Mouse (Mus musculus) layer of hippocampus, postnatal 36 days (tissue): Measurements from ENCODE around the gene Hoxa2. TPM values are rescaled to one million over a fixed set of nuclear protein-coding genes. Genes with fewer than 3 reads are reported as not detected.

Experiments
- DNase-seq, 2 experiments: peaks; one replicate each; pipeline ENCODE4 v3.0.0; 2022
- total RNA-seq, 2 experiments: library from RNA; stranded (reverse); gene quantifications; 2 replicates each; pipeline ENCODE4 v1.2.3; 2021

The Hoxa2 gene
- total RNA-seq, 2 experiments from 2014 or later: not detected

GRCm38 (mm10) chr6:52137841-52138535 is 26.6 kb downstream of the Hoxa2 start:
- no peak for DNase-seq

- no peak for DNase-seq
These were observed 41.0 kb downstream of the Hoxa2 start for GRCm38 (mm10) chr6:52123673-52124072.

DNA sequence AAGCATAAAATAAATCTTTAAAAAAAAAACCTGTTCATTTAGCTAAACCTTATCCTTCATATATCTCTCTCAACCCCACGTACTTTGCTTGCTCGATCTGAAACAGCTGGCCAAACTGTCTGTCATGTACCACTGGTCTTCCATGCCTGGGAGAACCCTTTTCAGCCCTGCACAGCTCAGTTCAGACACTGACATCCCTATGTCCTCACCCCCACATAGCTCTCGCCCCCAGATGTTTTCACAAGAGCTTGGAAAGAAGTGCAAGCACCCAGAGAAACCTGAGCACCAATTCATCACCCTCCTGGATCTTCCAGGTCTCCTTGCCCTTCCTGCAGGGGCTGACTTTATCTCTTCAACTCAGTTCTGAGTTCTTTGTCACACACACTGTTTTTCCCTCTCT is 43.5 kb downstream of the Hoxa2 start:
- DNase-seq: no peak

GRCm38 (mm10) chr6:52118903-52119635 is 45.6 kb downstream of the Hoxa2 start:
- DNase-seq: no peak

- no peak for DNase-seq
These were observed 48.7 kb downstream of the Hoxa2 start for GRCm38 (mm10) chr6:52115899-52116298.

Other genes starting within 250 kb of the Hoxa2 start
- 10 to 100 TPM; 16.7 to 16.9 TPM for gene Skap2, start 152.3 kb downstream of the Hoxa2 start, total RNA-seq
- gene Hoxa1, start 6.5 kb downstream of the Hoxa2 start, total RNA-seq: not detected
- not detected for gene 5730596B20Rik, start 12.7 kb upstream of the Hoxa2 start, total RNA-seq
- gene Hoxa4, start 26.9 kb upstream of the Hoxa2 start, total RNA-seq: not detected
- not detected for gene Hoxa5, start 39.8 kb upstream of the Hoxa2 start, total RNA-seq
- gene Hoxa6, start 43.9 kb upstream of the Hoxa2 start, total RNA-seq: not detected
- not detected for gene Hoxa3, start 48.5 kb upstream of the Hoxa2 start, total RNA-seq
- gene Gm28308, start 48.5 kb upstream of the Hoxa2 start, total RNA-seq: not detected
- gene Hoxa7, start 57.0 kb upstream of the Hoxa2 start, total RNA-seq: not detected
- not detected for gene Hoxa9, start 66.3 kb upstream of the Hoxa2 start, total RNA-seq
- not detected for gene Hoxa10, start 76.0 kb upstream of the Hoxa2 start, total RNA-seq
- not detected for gene Hoxa11, start 81.0 kb upstream of the Hoxa2 start, total RNA-seq
- not detected for gene Hoxa13, start 96.0 kb upstream of the Hoxa2 start, total RNA-seq
- gene Evx1, start 148.7 kb upstream of the Hoxa2 start, total RNA-seq: not detected